Mouse (Mus musculus) CD4-positive, CD25-positive, alpha-beta regulatory T cell, adult 2 months (primary cell): ENCODE measurements around the gene Ap5z1.
A peak's percentile ranks its signal among the peaks of the same experiment; 100 is the strongest.

Experiments used
- DNase-seq: peaks from one replicate; pipeline ENCODE4 v3.0.0-alpha.2; 2012; ENCODE audit warnings: low read depth, low spot score

Gene Ap5z1

GRCm38 (mm10) chr5:142463461-142464454 is at the start of gene Ap5z1:
TSS of gene Ap5z1 (plus strand) at chr5:142463944.
- DNase-seq = peak; percentile 96

- no peak for DNase-seq
Measured at GRCm38 (mm10) chr5:142415401-142415800, 48.3 kb upstream of the Ap5z1 start.

- peak; percentile 81 for DNase-seq
Measured at GRCm38 (mm10) chr5:142416070-142416775, 47.5 kb upstream of the Ap5z1 start.

- DNase-seq = peak; percentile 11
Measured at GRCm38 (mm10) chr5:142417104-142417503, 46.6 kb upstream of the Ap5z1 start.

GRCm38 (mm10) chr5:142417876-142418275 is 45.9 kb upstream of the Ap5z1 start:
- DNase-seq = no peak

GRCm38 (mm10) chr5:142418419-142418818 is 45.3 kb upstream of the Ap5z1 start:
- no peak for DNase-seq

- DNase-seq = no peak
Measured at GRCm38 (mm10) chr5:142420317-142420716, 43.4 kb upstream of the Ap5z1 start.

GRCm38 (mm10) chr5:142420920-142421319 is 42.8 kb upstream of the Ap5z1 start:
- no peak for DNase-seq

- DNase-seq = no peak
Measured at GRCm38 (mm10) chr5:142421886-142422285, 41.9 kb upstream of the Ap5z1 start.

- no peak for DNase-seq
Measured at GRCm38 (mm10) chr5:142423141-142423540, 40.6 kb upstream of the Ap5z1 start.

- no peak for DNase-seq
Measured at GRCm38 (mm10) chr5:142423701-142424100, 40.0 kb upstream of the Ap5z1 start.

- DNase-seq = no peak
Measured at GRCm38 (mm10) chr5:142424627-142425349, 39.0 kb upstream of the Ap5z1 start.

- DNase-seq = no peak
Measured at GRCm38 (mm10) chr5:142426476-142426875, 37.3 kb upstream of the Ap5z1 start.

GRCm38 (mm10) chr5:142427876-142428275 is 35.9 kb upstream of the Ap5z1 start:
- no peak for DNase-seq

GRCm38 (mm10) chr5:142428691-142429090 is 35.1 kb upstream of the Ap5z1 start:
- no peak for DNase-seq

- no peak for DNase-seq
Measured at GRCm38 (mm10) chr5:142431029-142431428, 32.7 kb upstream of the Ap5z1 start.

- no peak for DNase-seq
Measured at GRCm38 (mm10) chr5:142431811-142432434, 31.8 kb upstream of the Ap5z1 start.

GRCm38 (mm10) chr5:142432695-142433094 is 31.0 kb upstream of the Ap5z1 start:
- DNase-seq = no peak

- DNase-seq = no peak
Measured at GRCm38 (mm10) chr5:142434052-142434451, 29.7 kb upstream of the Ap5z1 start.

- no peak for DNase-seq
Measured at GRCm38 (mm10) chr5:142435736-142436135, 28.0 kb upstream of the Ap5z1 start.

GRCm38 (mm10) chr5:142438380-142438938 is 25.3 kb upstream of the Ap5z1 start:
- no peak for DNase-seq
